Mouse (Mus musculus): ENCODE results near the gene Zfp457. TPM values are rescaled to one million over a fixed set of nuclear protein-coding genes. Genes with fewer than 3 reads are reported as not detected.

Gene Zfp457
- total RNA-seq (2023; ENCODE audit: inconsistent age), result 2.0 to 3.5 TPM (median 2.8 TPM) in 4 replicates

GRCm38 (mm10) chr13:67305822-67306672 is at the start of gene Zfp457:
Zfp457 (minus strand) TSS chr13:67306485.

GRCm38 (mm10) chr13:67332019-67332724 is 25.9 kb upstream of the Zfp457 start, which contains the start of gene Zfp595:
Zfp595 (minus strand) TSS chr13:67332570.

GRCm38 (mm10) chr13:67278314-67278713 is 28.0 kb downstream of the Zfp457 start, which contains the start of gene Zfp458:
Zfp458 (minus strand) TSS chr13:67278466.

Other genes starting within 250 kb of the Zfp457 start
- gene Zfp712, start 245.3 kb downstream of the Zfp457 start, total RNA-seq (2023; ENCODE audit: inconsistent age), result 4.5 to 6.4 TPM (median 5.5 TPM) in 4 replicates
- gene Zfp708, start 208.5 kb downstream of the Zfp457 start, total RNA-seq (2023; ENCODE audit: inconsistent age), result 0.51 to 2.5 TPM (median 2.0 TPM) in 3 of 4 replicates, not detected in the other
- gene Gm28557, start 197.9 kb downstream of the Zfp457 start, total RNA-seq (2023; ENCODE audit: inconsistent age), result 3.0 to 5.4 TPM (median 4.6 TPM) in 4 replicates
- 0.29 to 0.99 TPM (median 0.50 TPM) in 4 replicates for gene Rslcan18, start 190.2 kb downstream of the Zfp457 start, total RNA-seq (2023; ENCODE audit: inconsistent age)
- 3.6 to 7.5 TPM (median 5.7 TPM) in 4 replicates for gene Zfp759, start 184.8 kb downstream of the Zfp457 start, total RNA-seq (2023; ENCODE audit: inconsistent age)
- gene Rsl1, start 133.3 kb downstream of the Zfp457 start, total RNA-seq (2023; ENCODE audit: inconsistent age), result 10.3 to 17.8 TPM (median 12.6 TPM) in 4 replicates
- gene Zfp455, start 112.0 kb downstream of the Zfp457 start, total RNA-seq (2023; ENCODE audit: inconsistent age), result 2.8 to 3.3 TPM (median 3.1 TPM) in 4 replicates
- 2.3 to 3.8 TPM (median 2.9 TPM) in 4 replicates for gene Zfp458, start 28.0 kb downstream of the Zfp457 start, total RNA-seq (2023; ENCODE audit: inconsistent age)
- 11.3 to 16.0 TPM (median 13.5 TPM) in 4 replicates for gene Zfp595, start 26.1 kb upstream of the Zfp457 start, total RNA-seq (2023; ENCODE audit: inconsistent age)
- gene Gm28044, start 54.1 kb upstream of the Zfp457 start, total RNA-seq (2023; ENCODE audit: inconsistent age), result 2.5 to 6.7 TPM (median 6.6 TPM) in 3 of 4 replicates, not detected in the other
- gene Zfp953, start 54.1 kb upstream of the Zfp457 start, total RNA-seq (2023; ENCODE audit: inconsistent age), result 7.8 to 9.4 TPM (median 7.9 TPM) in 4 replicates
- gene Gm28041, start 69.2 kb upstream of the Zfp457 start, total RNA-seq (2023; ENCODE audit: inconsistent age), result 2.2 to 4.9 TPM (median 4.1 TPM) in 4 replicates
- 7.2 to 10.0 TPM (median 9.6 TPM) in 4 replicates for gene Zfp456, start 69.3 kb upstream of the Zfp457 start, total RNA-seq (2023; ENCODE audit: inconsistent age)
- gene Zfp429, start 93.3 kb upstream of the Zfp457 start, total RNA-seq (2023; ENCODE audit: inconsistent age), result 12.8 to 16.8 TPM (median 14.1 TPM) in 4 replicates
- 1.7 to 2.6 TPM (median 2.5 TPM) in 4 replicates for gene Zfp459, start 114.9 kb upstream of the Zfp457 start, total RNA-seq (2023; ENCODE audit: inconsistent age)
- 5.8 to 9.0 TPM (median 7.8 TPM) in 4 replicates for gene Zfp874a, start 145.1 kb upstream of the Zfp457 start, total RNA-seq (2023; ENCODE audit: inconsistent age)
- 7.0 to 17.0 TPM (median 10.2 TPM) in 4 replicates for gene Zfp874b, start 177.8 kb upstream of the Zfp457 start, total RNA-seq (2023; ENCODE audit: inconsistent age)
- gene Zfp58, start 194.1 kb upstream of the Zfp457 start, total RNA-seq (2023; ENCODE audit: inconsistent age), result 9.4 to 11.2 TPM (median 10.4 TPM) in 4 replicates
- 0.78 to 1.1 TPM in 2 of 4 replicates, not detected in the others for gene Gm26965, start 219.7 kb upstream of the Zfp457 start, total RNA-seq (2023; ENCODE audit: inconsistent age)
- 20.7 to 26.4 TPM (median 23.8 TPM) in 4 replicates for gene Zfp87, start 219.7 kb upstream of the Zfp457 start, total RNA-seq (2023; ENCODE audit: inconsistent age)
- gene Zfp748, start 247.3 kb upstream of the Zfp457 start, total RNA-seq (2023; ENCODE audit: inconsistent age), result 8.5 to 9.6 TPM (median 8.9 TPM) in 4 replicates

Measured in B cell, adult (primary cell).